Mouse (Mus musculus): Measurements from ENCODE around the gene Tmx4.

- no peak for TF ChIP-seq CTCF (IDR thresholded peaks at IDR 0.05; ENCODE audit: extremely low read depth, insufficient read length, insufficient replicate concordance, low read depth, low read length)
- no peak for TF ChIP-seq POLR2A (IDR thresholded peaks at IDR 0.05; ENCODE audit: low read depth, low read length)
Measured at GRCm38 (mm10) chr2:134552358-134552757, 91.6 kb downstream of the Tmx4 start.

All from small intestine, adult 2 months (tissue).